Mouse (Mus musculus): ENCODE data around the gene Anks3.

Anks3 gene

GRCm38 (mm10) chr16:4965392-4966129 is 1.6 kb upstream of the Anks3 start:
- peak; percentile 79 for DNase-seq

- no peak for DNase-seq
These were observed 856 bp upstream of the Anks3 start for GRCm38 (mm10) chr16:4964731-4965391.

DNA sequence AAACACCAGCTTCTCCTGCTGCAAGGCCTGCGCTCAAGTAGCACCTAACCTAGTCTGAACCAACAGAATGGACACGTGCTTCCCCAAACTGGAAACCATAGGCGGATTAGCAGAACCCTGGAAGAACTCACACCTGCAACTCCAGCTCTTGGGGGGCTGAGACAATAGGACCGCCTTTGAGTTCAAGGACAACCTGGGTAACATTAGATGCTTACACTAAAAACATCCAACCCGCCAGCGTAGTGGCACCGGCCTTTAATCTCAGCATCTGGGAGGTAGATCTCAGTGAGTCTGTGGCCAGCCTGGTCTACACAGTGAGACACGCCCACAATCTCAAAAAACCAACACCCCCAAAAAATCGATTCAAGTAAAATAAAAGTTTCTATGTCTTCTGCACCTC is 659 bp downstream of the Anks3 start:
- no peak for DNase-seq

DNA sequence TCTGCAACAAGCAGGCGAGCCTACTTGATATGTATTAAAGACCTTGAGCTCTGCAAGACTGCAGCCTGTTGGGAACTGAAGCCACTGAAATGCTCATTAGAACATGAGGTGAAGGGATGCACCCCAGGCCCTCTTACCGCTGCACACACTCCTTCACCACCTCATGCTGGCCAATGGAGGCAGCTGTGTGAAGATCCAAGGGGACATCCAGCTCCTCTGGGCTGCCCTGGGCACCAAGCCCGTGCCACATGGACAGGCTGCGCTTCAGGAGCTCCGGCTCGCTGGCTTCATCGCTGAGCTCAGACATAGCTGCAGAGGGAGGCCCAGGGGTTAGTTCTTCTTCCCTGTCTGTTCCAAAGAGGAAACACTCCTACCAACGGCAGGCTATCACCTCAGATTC is 3.7 kb downstream of the Anks3 start:
- no peak for DNase-seq

DNA sequence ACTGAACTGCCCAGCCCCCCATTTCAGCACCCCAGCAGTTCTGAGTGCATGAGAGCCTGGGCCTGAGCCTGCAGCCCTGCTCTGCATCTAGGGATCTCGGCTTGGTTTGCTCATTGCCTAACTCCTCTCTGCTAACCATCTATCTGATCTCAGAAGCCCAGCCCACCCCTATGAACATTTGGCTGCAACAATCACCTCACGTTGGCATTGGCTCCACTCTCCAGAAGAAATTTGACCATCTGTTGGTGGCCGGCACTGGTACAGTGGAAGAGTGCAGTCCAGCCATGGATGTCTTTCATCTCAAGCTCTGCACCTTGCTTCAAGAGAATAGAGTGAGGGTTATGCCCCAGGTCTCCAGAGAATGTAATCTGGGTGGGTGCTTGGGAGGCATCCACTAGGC is 6.6 kb downstream of the Anks3 start:
- peak; percentile 80 for DNase-seq

DNA sequence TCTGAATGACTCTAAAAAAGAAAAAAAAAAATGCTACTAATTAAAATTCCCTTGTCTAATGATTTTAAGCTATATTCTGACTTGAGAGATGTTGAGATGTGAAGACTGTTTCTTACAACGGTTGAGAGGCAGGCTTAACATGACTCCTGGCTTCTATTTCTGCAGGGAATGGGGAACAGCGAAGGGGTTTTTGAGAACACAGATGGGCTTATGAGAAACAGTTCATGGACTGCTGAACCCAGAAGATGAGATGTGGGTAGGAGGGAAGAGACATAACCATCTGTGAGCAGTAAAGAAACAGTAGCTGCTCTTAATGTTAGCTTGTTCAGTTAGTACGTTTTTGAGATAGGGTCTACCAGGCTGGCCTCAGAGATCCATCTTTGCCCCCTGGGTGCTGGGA is 7.4 kb downstream of the Anks3 start:
- no peak for DNase-seq

DNA sequence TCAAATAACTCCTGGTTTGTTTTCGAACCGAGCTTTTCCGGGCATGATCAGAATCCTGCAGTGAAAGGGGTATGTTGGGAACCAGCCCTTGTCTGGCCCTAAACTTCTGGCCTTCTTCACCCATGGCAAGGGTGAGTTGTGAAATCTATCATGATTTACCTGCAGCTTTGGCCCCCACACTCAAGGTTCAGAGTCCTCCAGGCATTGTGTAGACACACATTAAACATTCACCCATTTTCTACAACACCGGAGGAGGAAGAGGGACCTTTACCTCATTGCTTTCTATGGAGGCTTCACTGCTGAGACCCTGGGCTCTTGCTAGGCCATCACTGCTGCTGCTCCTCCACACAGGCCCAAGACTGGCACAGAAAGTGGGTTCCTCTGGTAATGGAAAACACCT is 16.6 kb downstream of the Anks3 start:
- DNase-seq = no peak

DNA sequence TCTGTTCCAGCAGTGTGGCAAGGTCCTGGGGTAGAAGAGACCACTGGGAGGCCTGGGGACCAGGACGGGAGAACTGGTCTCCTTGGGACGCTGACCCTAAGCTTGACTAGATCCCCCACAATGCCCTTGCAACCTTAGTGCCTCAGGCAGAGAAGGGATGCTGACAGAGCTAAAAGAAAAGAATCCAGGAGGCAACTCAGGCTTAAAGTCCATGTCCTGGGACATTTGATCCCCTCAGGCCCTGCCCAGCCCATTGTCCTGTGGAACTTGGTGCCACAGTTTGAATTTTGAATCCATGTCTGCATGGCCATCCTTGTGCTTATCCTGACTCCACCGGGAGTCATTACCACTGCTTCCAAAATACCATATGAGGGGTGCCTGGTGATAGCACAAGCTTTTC is 17.9 kb downstream of the Anks3 start:
- no peak for DNase-seq

DNA sequence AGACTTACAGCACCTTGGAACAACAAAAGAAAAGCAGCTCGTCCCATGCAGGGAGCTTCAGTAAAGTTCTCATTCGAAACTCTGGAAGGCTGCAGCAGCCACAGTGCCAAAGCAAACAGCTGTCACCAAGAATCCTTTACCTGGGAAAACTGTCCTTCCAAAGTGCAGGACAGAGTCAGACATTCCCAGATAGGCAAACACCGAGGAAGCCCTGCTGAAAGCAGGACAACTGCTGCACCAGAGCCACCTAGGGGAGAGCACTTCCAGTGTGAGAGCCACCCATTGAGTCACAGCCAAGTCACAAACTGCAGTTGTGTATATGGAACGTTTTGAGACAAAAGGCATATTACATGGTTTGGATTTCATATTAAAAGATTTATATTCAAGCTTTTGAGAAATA is 18.6 kb downstream of the Anks3 start:
- DNase-seq = no peak

DNA sequence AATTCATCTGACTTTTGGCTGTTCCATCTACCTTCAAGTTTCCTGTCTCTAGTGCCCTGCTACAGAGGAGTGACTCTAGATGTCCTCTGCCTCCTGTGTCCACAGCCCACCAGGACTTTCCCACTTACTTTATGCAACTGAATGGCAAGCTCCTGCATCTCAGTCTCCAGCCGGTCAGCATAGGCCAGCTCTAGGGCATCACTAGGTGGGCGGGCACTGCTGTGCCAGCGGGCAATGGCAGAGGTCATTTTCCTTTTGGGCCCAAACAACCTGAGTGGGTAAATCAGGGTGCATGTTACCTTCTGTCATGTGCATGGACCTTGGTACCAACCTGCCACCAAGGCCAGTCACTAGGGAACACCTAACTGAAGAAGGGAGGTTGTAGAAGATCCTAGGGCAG is 20.6 kb downstream of the Anks3 start:
- DNase-seq = no peak

- DNase-seq = no peak
These were observed 21.1 kb downstream of the Anks3 start for GRCm38 (mm10) chr16:4942868-4943267.

- no peak for DNase-seq
These were observed 23.0 kb downstream of the Anks3 start for GRCm38 (mm10) chr16:4941016-4941415.

- no peak for DNase-seq
These were observed 23.6 kb downstream of the Anks3 start for GRCm38 (mm10) chr16:4940311-4940850.

DNA sequence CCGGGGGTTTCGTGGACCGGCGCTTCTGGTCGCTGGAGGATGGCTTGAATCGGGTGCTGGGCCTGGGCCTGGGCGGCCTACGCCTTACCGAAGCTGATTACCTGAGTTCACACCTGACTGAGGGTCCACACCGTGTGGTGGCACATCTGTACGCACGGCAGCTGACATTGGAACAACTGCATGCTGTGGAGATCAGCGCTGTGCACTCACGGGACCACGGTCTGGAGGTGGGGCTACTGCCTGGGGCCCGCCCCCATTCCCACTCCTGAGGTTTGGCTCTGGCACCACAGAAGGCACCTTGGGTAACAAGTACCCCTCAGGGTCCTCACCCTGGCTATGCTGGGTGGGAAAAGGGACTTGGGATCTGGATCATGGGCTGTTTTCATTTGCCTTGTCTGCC is 24.6 kb downstream of the Anks3 start:
- DNase-seq = peak; percentile 67

GRCm38 (mm10) chr16:4938989-4939388 is 25.0 kb downstream of the Anks3 start:
- peak; percentile 95 for DNase-seq

DNA sequence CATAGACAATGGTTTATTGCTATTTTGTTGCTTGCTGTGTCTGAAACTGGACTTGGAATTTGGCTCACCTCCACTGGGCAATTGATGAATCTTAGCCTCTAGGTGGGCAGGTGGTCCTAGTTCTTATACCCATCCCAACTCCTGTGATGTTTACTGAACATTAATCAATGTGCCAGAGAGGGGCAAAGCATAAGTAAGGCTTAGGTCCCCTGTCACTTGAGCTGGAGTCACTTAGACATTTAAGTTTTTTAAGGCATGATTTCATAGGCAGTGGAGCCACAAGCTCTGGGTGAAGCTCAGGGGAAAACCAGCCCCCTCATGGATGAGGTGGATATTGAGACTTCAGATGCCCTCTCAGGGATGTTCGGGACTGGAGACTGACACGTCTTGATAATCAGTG is 25.5 kb downstream of the Anks3 start, which contains the start of gene Nudt16l1:
Gene Nudt16l1, plus strand, starts transcription at position 301 of the 400 bp plus-strand sequence.
- DNase-seq = no peak

- DNase-seq = no peak
These were observed 26.4 kb downstream of the Anks3 start for GRCm38 (mm10) chr16:4937351-4938190.

- DNase-seq = no peak
These were observed 27.9 kb downstream of the Anks3 start for GRCm38 (mm10) chr16:4935931-4936703.

DNA sequence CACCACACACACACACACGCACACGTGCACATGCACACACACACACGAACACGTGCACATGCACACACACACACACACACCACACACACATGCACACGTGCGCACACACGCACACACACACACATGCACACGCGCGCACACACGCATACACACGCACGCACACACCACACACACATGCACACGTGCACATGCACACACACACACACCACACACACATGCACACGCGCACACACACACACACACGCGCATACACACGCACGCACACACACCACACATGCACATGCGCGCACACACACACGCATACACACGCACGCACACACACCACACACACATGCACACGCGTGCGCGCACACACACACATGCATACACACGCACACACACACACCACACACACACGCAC is 28.6 kb downstream of the Anks3 start:
- no peak for DNase-seq

DNA sequence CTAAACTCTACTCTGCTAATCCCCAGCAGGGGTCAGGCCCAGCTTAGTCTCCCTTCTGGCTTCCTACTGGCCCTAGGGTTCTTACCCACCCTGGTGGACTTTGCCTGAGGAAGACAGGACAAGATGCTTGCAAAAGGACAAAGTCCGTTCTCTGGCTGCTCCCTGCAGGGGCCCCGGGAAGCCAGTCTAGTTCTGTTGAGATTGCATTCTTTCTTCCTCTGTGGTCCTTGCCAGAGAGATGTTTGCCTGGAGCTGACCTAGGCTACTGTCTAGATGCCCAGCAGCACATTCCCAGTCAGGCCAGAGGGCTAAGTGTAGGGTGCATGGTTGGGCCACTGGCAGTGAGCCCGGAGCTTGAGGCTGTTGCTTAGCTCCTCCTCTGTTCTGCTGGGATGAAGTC is 31.6 kb downstream of the Anks3 start:
- no peak for DNase-seq

DNA sequence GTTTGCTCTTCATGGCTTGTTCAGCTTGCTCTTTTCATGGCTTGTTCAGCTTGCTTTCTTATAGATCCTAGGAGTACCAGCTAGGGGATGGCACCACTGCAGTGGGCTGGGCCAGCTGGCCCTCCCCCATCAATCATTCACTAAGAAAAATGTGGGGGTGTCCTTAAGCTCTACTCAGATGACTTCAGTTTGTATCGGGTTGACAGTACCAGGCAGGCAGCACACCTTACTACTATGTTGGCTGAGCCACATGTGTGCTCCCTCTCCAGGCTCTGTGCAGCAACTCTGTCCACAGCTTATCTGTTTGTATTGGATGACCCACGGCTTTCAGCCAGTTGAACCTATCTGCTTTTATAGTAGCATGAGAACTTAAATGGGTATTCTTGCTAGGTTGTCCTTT is 35.5 kb downstream of the Anks3 start:
- no peak for DNase-seq

DNA sequence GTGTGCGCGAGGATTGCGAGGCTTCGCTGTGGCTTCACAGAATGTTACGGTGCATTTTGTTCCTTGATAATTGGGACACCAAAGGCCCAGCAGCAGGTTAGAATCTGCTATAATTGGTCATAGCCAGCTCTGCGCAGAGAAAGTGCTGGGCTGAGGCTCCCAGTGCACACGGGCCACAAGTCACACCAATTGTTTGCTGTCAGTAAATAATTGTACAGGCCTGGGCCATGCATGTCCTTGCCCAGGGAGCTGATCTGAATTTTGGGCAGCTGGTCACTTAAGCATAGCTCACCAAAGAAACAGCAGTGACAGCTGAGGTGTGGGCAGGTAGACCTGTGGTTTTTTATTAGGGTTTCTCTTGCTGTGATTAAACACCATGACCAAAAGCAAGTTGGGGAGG is 36.0 kb downstream of the Anks3 start:
- DNase-seq = no peak

- no peak for DNase-seq
These were observed 40.0 kb downstream of the Anks3 start for GRCm38 (mm10) chr16:4923996-4924395.

All from cerebellum, adult 9-11 months (tissue).